Mouse (Mus musculus) hindbrain, embryonic 16.5 days (tissue): ENCODE measurements around the gene Kcnk7. TPM values are rescaled to one million over a fixed set of nuclear protein-coding genes. Genes with fewer than 3 reads are reported as not detected.
A peak's percentile ranks its signal among the peaks of the same experiment; 100 is the strongest.

Experiments
- ATAC-seq: fragments of 200-750 bp; cut with Nextera tagmentation; 2 replicates; pipeline ENCODE4 v1.8.0; 2017; ENCODE audit warnings: moderate TSS enrichment, moderate library complexity
- H3K27ac ChIP-seq: fragments of 300-500 bp; sonication (generic); 2 replicates; pipeline ENCODE4 v1.5.1; 2014; ENCODE audit warnings: low read depth, mild to moderate bottlenecking, control low read depth, low read length, moderate library complexity
- H3K27me3 ChIP-seq: fragments of 300-500 bp; sonication (generic); replicated peaks from 2 replicates; pipeline ENCODE4 v1.6.1; 2014; ENCODE audit warnings: low read length; ENCODE audit not compliant: control insufficient read depth, insufficient read depth
- H3K36me3 ChIP-seq: fragments of 300-500 bp; sonication (generic); 2 replicates; pipeline ENCODE4 v1.6.1; 2014; ENCODE audit warnings: mild to moderate bottlenecking, low read length, moderate library complexity, mixed read lengths; ENCODE audit not compliant: control insufficient read depth, insufficient read depth
- H3K4me1 ChIP-seq: fragments of 300-500 bp; sonication (generic); 2 replicates; pipeline ENCODE4 v1.6.1; 2014; ENCODE audit warnings: low read depth, low read length; ENCODE audit not compliant: control insufficient read depth, insufficient read depth
- H3K4me2 ChIP-seq: fragments of 300-500 bp; sonication (generic); 2 replicates; pipeline ENCODE4 v1.6.1; 2014; ENCODE audit warnings: mild to moderate bottlenecking, low read length, control low read depth, moderate library complexity
- H3K4me3 ChIP-seq: fragments of 300-500 bp; sonication (generic); 2 replicates; pipeline ENCODE4 v1.5.1; 2014; ENCODE audit warnings: mild to moderate bottlenecking, low read length, control low read depth, moderate library complexity
- H3K9ac ChIP-seq: fragments of 300-500 bp; sonication (generic); 2 replicates; pipeline ENCODE4 v1.6.1; 2014; ENCODE audit warnings: low read depth, mild to moderate bottlenecking, control low read depth, low read length, moderate library complexity
- H3K9me3 ChIP-seq: fragments of 300-500 bp; sonication (generic); 2 replicates; pipeline ENCODE4 v1.6.1; 2014; ENCODE audit warnings: mild to moderate bottlenecking, low read length, moderate library complexity; ENCODE audit not compliant: control insufficient read depth
- WGBS: fragments of 180-500 bp; shearing (Covaris S2); extraction: QIAGEN DNeasy Blood & Tissue Kit; methylation state at CpG from one replicate; pipeline ENCODE4 v1.1.7; 2014; 5-methylcytosine and 5-hydroxymethylcytosine counted together
- polyA plus RNA-seq: library from polyadenylated mRNA; unstranded; fragments of >200 nt; fragmentation: Nextera tagmentation; extraction: Ambion mirVana; gene quantifications from 2 replicates; pipeline ENCODE4 v1.2.1, GENCODE M21; 2015

Kcnk7 gene
- polyA plus RNA-seq, 1 experiment from 2014 or later = not detected

GRCm38 (mm10) chr19:5726961-5727578 is 22.9 kb downstream of the Kcnk7 start:
- no peaks in the 10 kb centered on the region for H3K9me3 ChIP-seq
- H3K4me1 ChIP-seq = peaks cover 57% of the 10 kb centered on the region
- no peaks in the 10 kb centered on the region for H3K27me3 ChIP-seq
- no peak for ATAC-seq
- no peak overlapping the region for H3K27ac ChIP-seq
- peak overlapping the region; percentile 93 for H3K4me3 ChIP-seq
- WGBS = 78% methylated on average over 15 of the region's 15 CpGs
- peak overlapping the region; percentile 99 for H3K4me2 ChIP-seq
- peak overlapping the region; percentile 68 for H3K9ac ChIP-seq
- peaks cover 6% of the 10 kb centered on the region; the same call in 1 of the 2 replicates for H3K36me3 ChIP-seq

GRCm38 (mm10) chr19:5727701-5728100 is 23.5 kb downstream of the Kcnk7 start:
- Histone ChIP-seq H3K4me1 (peaks cover 57% of the 10 kb centered on the region), H3K4me2 (peak overlapping the region; percentile 99), H3K4me3 (peak overlapping the region; percentile 93), H3K36me3 (no peaks in the 10 kb centered on the region; the same call in 1 of the 2 replicates), H3K9ac (peak overlapping the region; percentile 99), H3K27ac (peak overlapping the region; percentile 96), H3K27me3 (no peaks in the 10 kb centered on the region), H3K9me3 (no peaks in the 10 kb centered on the region)
- ATAC-seq = no peak
- WGBS = 2% methylated on average over 14 of the region's 14 CpGs

GRCm38 (mm10) chr19:5728631-5729443 is 24.7 kb downstream of the Kcnk7 start:
- Histone ChIP-seq H3K4me1 (peaks cover 57% of the 10 kb centered on the region), H3K9ac (peak overlapping the region; percentile 99), H3K36me3 (no peaks in the 10 kb centered on the region), H3K9me3 (no peaks in the 10 kb centered on the region), H3K4me3 (peak overlapping the region; percentile 93), H3K4me2 (peak overlapping the region; percentile 99), H3K27ac (peak overlapping the region; percentile 96), H3K27me3 (no peaks in the 10 kb centered on the region)
- 4% methylated on average over 37 of the region's 37 CpGs for WGBS
- peak; percentile 41 for ATAC-seq

GRCm38 (mm10) chr19:5729444-5729815 is 25.3 kb downstream of the Kcnk7 start, which contains the start of gene Fam89b:
Gene Fam89b, minus strand, starts transcription at chr19:5729653.
- ATAC-seq = peak; percentile 84
- Histone ChIP-seq H3K9ac (peak within 1 kb of the TSS; percentile 99), H3K4me3 (peak within 1 kb of the TSS; percentile 93), H3K27me3 (no peaks in the 10 kb centered on the region), H3K4me1 (peaks cover 57% of the 10 kb centered on the region), H3K36me3 (no peaks in the 10 kb centered on the region), H3K27ac (peak within 1 kb of the TSS; percentile 96), H3K4me2 (peak within 1 kb of the TSS; percentile 99), H3K9me3 (no peaks in the 10 kb centered on the region)
- WGBS = under 1% methylated on average over 31 of the region's 37 CpGs

- H3K27me3 ChIP-seq = no peaks in the 10 kb centered on the region; the same call in 1 of the 2 replicates
- H3K4me1 ChIP-seq = peaks cover 50% of the 10 kb centered on the region
- no peaks in the 10 kb centered on the region for H3K36me3 ChIP-seq
- H3K4me2 ChIP-seq = peak overlapping the region; percentile 83
- H3K9me3 ChIP-seq = no peaks in the 10 kb centered on the region
- H3K27ac ChIP-seq = no peak overlapping the region
- peak overlapping the region; percentile 57 for H3K4me3 ChIP-seq
- ATAC-seq = no peak
- WGBS = 72% methylated on average over 29 of the region's 29 CpGs
- peak overlapping the region; percentile 79 for H3K9ac ChIP-seq
These were observed 26.4 kb downstream of the Kcnk7 start for GRCm38 (mm10) chr19:5730314-5731186.

GRCm38 (mm10) chr19:5731264-5731978 is 27.3 kb downstream of the Kcnk7 start:
- Histone ChIP-seq H3K27ac (peak overlapping the region; percentile 55; the same call in 1 of the 2 replicates), H3K27me3 (peaks cover 2% of the 10 kb centered on the region; the same call in 1 of the 2 replicates), H3K4me2 (peak overlapping the region; percentile 83), H3K36me3 (no peaks in the 10 kb centered on the region), H3K9ac (peak overlapping the region; percentile 79), H3K9me3 (no peaks in the 10 kb centered on the region), H3K4me1 (peaks cover 41% of the 10 kb centered on the region), H3K4me3 (peak overlapping the region; percentile 57)
- peak; percentile 86 for ATAC-seq
- WGBS = under 1% methylated on average over 47 of the region's 47 CpGs

- WGBS = 81% methylated on average over 9 of the region's 9 CpGs
- Histone ChIP-seq H3K27me3 (peaks cover 7% of the 10 kb centered on the region; the same call in 1 of the 2 replicates), H3K36me3 (no peaks in the 10 kb centered on the region), H3K9ac (no peak overlapping the region), H3K9me3 (no peaks in the 10 kb centered on the region), H3K4me2 (no peak overlapping the region), H3K27ac (no peak overlapping the region), H3K4me3 (no peak overlapping the region), H3K4me1 (peaks cover 20% of the 10 kb centered on the region)
- no peak for ATAC-seq
These were observed 30.2 kb downstream of the Kcnk7 start for GRCm38 (mm10) chr19:5734325-5734724.

- Histone ChIP-seq H3K27me3 (peaks cover 13% of the 10 kb centered on the region; the same call in 1 of the 2 replicates), H3K27ac (no peak overlapping the region), H3K9ac (no peak overlapping the region), H3K4me3 (no peak overlapping the region), H3K4me1 (peaks cover 28% of the 10 kb centered on the region), H3K36me3 (no peaks in the 10 kb centered on the region), H3K9me3 (no peaks in the 10 kb centered on the region), H3K4me2 (no peak overlapping the region)
- ATAC-seq = no peak
- WGBS = 46% methylated on average over 2 of the region's 2 CpGs
These were observed 35.3 kb downstream of the Kcnk7 start for GRCm38 (mm10) chr19:5739446-5739845.
